Mouse (Mus musculus): ENCODE results near the gene Ppp2r5a. TPM values are rescaled to one million over a fixed set of nuclear protein-coding genes. Genes with fewer than 3 reads are reported as not detected.

The Ppp2r5a gene
- 215 TPM for polyA plus RNA-seq (2014; fragmentation: Illumina TruSeq; extraction: RNeasy Lipid Tissue Mini Kit (QIAGEN cat#74804); ENCODE audit: low read depth, low replicate concordance)

DNA sequence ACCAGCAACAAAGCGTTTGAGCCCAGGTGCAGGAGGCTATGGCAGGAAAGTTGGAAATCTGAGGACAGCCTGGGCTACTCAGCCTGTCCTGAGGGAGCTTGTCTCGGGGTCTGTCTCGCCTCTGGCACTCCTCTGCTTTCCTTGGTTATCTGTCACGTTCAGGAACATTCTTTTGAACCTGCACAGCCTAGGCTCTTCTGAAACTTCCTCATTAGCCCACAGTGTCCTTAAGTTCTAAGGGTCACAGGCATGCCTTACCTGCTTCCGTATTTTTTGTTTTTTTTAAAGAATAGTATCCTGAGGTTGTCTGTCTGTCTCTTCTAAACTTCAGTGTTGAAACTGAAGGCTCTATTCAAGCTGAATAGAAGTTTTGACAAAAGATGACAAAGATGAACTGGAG is at the start of gene Ppp2r5a:
TSS of gene Ppp2r5a (minus strand) at position 199 of the 400 bp plus-strand sequence.

DNA sequence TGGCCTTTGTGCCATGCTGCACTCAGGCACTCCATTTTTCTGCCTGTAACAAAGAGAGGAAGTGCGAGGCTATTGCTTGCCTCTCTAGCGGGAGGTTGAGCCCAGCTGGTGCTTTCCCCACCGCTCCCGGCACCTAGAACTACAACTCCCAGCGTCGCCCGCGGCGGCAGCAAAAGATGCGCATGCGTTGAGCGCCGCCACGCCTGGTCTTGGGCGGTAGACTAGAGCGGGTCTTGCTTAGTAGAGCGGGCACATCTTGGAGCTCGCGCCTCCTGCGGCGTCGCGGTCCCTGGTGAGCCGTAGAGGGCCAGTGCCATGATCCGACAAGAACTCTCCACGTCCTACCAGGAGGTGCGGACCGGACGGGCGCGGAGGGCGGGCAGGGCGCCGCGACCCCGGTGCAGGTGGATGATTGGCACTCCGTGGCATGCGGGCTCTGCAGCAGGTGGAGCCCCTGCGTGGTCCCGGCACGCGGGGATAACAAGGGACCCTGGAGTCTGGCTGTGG is 77.3 kb downstream of the Ppp2r5a start, which contains the start of gene Tmem206:
TSS of gene Tmem206 (plus strand) at position 187 of the 507 bp plus-strand sequence.

GRCm38 (mm10) chr1:191317591-191318196 is 85.4 kb downstream of the Ppp2r5a start, which contains the start of gene Nenf:
TSS of gene Nenf (minus strand) at chr1:191318194.

Other genes with a start within 250 kb of the Ppp2r5a start
- not detected for gene Fam71a, start 238.5 kb downstream of the Ppp2r5a start, polyA plus RNA-seq (2014; fragmentation: Illumina TruSeq; extraction: RNeasy Lipid Tissue Mini Kit (QIAGEN cat#74804); ENCODE audit: low read depth, low replicate concordance)
- 3.0 TPM for gene Atf3, start 185.2 kb downstream of the Ppp2r5a start, polyA plus RNA-seq (2014; fragmentation: Illumina TruSeq; extraction: RNeasy Lipid Tissue Mini Kit (QIAGEN cat#74804); ENCODE audit: low read depth, low replicate concordance)
- gene Nenf, start 85.1 kb downstream of the Ppp2r5a start, polyA plus RNA-seq (2014; fragmentation: Illumina TruSeq; extraction: RNeasy Lipid Tissue Mini Kit (QIAGEN cat#74804); ENCODE audit: low read depth, low replicate concordance): not detected
- gene Tmem206, start 77.4 kb downstream of the Ppp2r5a start, polyA plus RNA-seq (2014; fragmentation: Illumina TruSeq; extraction: RNeasy Lipid Tissue Mini Kit (QIAGEN cat#74804); ENCODE audit: low read depth, low replicate concordance): 0.87 TPM
- 0.26 TPM for gene Dtl, start 172.3 kb upstream of the Ppp2r5a start, polyA plus RNA-seq (2014; fragmentation: Illumina TruSeq; extraction: RNeasy Lipid Tissue Mini Kit (QIAGEN cat#74804); ENCODE audit: low read depth, low replicate concordance)
- 5.9 TPM for gene Ints7, start 172.4 kb upstream of the Ppp2r5a start, polyA plus RNA-seq (2014; fragmentation: Illumina TruSeq; extraction: RNeasy Lipid Tissue Mini Kit (QIAGEN cat#74804); ENCODE audit: low read depth, low replicate concordance)

Measured in liver, adult 10 weeks (tissue).